Mouse (Mus musculus): ENCODE results near the gene Fcrls. TPM values are rescaled to one million over a fixed set of nuclear protein-coding genes. Genes with fewer than 3 reads are reported as not detected.

The Fcrls gene
- total RNA-seq (2021) = 1 to 10 TPM; 1.9 to 5.4 TPM
- long read RNA-seq, experiment 1, partial matches to known transcripts = 0 of 2 reads
- long read RNA-seq, experiment 1, other reads (novel, unspliced or antisense) = 0 of 2 reads
- long read RNA-seq, experiment 2 = 0 reads

DNA sequence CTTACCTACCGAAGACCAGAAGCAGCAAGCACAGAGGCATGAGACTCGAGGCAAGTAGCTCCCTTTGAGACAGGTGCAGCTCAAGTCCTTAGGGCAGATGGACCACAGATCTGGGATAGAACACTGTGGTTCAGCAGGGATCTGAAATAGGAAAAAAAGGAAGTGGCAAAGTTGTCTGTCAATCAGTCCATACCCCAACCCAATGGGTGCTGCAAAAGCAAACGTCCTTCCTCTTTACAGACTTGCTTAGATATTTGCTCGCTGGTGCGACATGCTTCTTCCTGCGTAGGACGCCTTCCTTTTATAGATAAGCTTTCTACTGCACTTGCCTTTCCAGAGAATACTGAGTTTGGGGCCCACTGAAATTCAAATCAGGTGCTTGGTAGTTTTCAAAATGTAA is at the start of gene Fcrls:
TSS of gene Fcrls (minus strand) at position 303 of the 400 bp plus-strand sequence.
- no peak for DNase-seq

DNA sequence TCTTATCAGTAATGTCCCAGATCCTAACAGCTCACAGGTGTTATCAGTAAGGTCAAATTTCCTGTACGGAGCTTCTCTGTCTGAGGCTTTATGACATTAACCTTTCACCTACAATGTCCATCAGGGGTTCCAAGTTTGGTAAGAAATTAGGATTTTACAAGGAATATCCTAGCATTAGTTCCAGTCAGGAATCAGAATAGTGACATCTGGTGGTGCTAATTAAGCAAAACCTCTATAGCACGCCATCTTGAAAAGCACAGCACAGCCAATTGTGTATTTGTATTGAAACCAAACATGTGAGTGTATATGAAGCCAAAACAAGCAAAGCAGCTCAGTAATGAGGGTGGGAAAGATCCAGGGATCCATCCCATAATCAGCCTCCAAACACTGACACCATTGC is 46.4 kb upstream of the Fcrls start:
- no peak for DNase-seq

DNA sequence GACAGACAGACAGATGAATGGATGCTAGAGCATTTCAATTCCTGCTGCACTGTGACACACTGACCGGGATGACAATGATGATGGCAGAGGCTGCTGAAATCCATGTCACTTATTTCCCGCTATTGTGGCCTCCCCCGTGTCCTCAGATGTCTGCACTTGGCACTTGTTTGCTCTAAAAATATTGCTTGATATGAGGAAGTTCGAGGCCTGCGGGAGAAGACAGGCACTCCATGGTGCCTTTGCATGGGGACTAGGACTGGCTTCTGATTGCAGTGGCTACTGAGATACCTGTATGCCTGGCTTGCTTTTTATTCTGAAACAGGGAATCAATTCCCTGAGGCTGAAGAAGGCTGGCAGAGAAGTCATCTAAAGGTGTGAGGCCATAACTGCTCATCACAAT is 36.4 kb upstream of the Fcrls start:
- no peak for DNase-seq

DNA sequence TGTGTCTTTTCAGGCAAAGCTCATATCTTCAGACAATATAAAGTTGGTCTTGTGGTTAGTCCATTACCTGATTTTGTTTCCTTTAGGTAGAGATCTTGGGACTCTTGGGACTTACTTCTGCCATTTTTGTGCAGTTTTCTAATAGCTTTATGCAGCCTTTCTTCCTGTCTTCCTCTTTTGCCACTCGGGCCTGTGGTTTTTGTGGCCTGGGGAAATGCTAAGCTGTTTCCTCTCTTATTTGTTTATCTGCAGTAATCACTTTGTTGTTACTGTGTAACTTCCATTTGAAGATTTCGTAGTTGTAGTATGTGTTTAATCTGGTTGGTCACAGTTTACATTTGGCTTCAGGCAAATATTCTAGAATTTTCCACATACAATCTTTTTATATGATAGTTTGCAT is 10.8 kb upstream of the Fcrls start:
- DNase-seq = no peak

DNA sequence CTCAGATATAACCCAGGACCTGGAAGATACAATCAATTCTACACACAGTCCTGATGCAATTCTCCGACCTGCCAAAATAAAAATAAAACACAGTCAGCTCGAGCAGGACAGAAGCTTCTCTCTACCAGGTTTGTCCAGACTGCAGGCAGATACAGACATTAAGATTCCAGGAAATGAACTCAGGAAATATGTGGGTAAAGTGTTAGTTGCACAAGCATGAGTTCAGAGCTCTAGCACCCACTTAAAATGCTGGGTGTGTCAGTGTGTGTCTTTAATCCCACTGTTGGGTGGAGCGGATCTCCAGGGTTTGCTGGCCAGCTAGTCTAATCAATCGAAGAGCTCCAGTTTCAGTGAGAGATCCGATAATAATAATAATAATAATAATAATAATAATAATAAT is 3.0 kb upstream of the Fcrls start:
- no peak for DNase-seq

DNA sequence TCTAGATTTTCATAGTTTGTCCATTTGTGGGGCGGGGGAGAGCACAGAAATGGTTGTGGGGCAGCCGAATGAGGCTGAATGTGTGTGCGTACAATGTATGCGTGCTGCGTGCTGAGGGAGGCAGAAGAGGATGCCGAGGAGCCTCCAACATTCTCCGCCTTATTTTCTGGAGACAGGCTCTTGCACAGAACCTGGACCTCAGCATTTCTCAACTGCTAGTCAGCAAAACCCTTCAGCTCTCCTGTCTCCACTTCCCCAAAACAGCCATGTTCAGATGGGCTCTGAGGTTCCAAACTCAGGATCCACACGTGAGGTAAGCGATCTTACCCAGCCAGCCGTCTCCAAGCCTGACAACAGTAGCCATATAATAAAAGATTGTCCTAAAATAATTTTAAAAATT is 8.3 kb downstream of the Fcrls start:
- no peak for DNase-seq

DNA sequence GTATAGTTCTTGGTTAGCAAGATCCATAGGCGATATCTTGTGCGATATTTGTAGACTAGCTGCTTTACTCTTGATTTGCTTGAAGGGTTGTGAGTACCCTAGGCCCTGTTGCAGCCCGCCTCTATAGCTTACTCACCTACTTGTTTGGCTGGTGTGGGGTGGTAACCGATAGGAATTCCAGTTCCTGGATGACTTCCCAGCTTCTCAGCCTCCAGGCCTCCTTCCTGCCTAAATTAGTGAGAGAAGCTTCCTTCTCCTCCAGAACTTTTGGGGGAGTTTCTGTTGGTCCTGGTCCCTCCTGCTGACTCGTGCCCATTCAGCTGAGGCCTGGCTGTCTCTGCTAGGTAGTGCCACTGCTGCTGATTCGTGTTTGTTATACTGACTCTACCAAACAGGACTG is 14.0 kb downstream of the Fcrls start:
- DNase-seq = no peak

DNA sequence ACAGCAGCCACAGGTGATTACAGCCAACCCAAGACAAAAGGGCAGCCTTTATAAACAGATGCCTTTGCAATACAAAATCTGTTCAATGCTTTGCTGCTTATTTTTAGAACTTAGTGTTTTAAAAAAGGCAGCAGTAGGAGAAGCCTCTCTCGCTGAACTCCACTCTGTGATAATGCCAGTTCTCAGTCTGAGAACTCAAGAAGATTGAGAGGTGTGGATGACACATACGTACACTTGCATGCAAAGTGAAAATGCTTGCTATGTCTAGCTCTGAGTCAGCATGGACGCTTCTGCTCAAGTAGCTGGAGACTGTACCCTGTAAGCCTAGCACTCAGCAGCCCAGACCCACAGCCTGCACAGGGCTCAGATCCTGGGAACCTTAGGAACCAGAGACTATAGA is 16.2 kb downstream of the Fcrls start:
- no peak for DNase-seq

DNA sequence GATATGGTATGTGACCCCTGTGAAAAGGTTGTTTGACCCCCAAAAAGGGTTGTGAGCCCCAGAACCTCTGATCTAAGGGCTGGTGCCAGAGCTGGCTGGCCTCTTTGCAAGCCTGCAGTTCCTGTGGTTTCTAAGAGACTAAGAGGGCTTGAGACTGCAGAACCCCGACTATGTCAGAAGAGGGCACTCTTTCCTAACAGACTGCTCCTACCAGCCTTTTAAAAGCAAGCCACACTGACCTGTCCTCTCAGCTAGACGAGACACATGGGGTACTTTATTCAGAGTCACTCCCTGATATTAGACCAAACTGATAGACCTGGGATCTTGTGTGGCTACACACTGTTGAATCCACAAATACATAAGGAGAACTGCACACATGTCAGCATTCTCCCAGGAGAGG is 19.9 kb downstream of the Fcrls start:
- DNase-seq = peak; percentile 22 to 32

DNA sequence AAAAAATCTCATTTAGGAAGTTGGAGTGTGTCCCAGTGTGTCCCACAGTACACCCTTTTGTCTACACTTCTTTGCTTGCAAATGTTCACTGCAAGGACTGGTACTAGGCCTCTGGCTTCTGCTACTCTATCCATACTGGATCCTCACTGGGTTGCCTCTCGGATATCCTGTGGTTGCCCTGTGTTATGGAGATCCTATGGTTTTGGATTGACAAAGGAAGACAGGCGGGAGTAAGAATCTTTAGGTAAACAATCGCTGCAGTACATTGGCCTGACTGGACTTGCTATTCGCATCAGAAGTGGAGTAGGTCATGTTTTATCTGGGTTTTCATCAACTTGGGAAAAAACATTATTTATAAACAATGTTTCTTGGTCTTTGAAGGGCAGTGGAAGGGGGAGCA is 22.6 kb downstream of the Fcrls start:
- no peak for DNase-seq

DNA sequence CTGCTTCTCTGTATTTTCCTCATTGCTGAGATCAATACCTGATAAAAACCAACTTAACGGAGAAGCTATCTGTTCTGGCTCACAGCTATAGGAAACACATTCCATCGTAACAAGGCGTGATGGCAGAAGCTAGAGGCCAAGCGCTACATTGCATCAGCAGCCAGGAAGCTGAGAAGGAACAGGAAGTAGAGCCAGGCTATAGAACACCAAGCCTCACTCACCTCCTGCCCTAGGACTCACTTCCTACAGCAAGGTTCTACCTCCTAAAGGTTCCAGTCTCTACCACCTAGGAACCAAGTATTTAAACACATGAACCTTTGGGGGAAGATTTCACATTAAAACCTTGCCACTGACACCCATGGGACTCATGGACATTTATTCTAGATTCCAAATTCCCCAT is 39.9 kb downstream of the Fcrls start:
- no peak for DNase-seq

DNA sequence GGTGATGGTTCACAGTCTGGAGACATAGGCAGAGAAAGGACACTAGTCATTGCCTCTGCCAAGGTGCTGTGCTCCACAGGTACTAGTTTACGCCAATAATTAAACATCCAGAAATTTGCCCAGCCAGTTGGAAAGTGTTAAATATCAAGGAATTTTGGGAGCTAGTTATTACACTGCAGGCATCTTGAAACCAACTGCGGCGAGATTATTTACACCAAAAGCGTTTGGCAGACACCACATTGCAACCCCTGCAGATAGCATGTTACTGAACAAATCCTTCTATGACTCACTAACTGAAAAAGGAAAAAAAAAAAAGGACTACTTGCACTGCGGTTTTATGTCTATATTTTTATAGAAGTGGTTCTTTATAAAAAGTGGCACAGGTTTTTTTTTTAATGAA is 41.2 kb downstream of the Fcrls start:
- no peak for DNase-seq

DNA sequence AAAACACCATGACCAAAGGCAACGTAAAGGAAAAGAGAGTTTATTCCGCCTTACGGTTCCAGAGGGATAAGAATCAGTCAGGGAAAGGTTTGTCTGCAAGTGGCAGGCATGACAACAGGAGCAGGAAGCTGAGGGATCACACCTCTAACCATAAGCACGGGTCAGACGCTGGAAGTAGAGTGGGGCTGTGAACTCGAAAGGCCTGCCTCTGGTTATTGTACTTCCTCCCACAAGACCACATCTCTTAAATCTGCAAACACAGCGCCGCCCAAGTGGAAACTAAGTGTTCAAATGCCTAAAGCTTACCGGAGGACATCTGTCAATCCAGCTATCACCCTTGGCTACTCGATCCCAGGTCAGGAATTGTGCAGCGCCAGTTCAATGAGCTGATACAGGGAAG is 48.4 kb downstream of the Fcrls start:
- no peak for DNase-seq

DNA sequence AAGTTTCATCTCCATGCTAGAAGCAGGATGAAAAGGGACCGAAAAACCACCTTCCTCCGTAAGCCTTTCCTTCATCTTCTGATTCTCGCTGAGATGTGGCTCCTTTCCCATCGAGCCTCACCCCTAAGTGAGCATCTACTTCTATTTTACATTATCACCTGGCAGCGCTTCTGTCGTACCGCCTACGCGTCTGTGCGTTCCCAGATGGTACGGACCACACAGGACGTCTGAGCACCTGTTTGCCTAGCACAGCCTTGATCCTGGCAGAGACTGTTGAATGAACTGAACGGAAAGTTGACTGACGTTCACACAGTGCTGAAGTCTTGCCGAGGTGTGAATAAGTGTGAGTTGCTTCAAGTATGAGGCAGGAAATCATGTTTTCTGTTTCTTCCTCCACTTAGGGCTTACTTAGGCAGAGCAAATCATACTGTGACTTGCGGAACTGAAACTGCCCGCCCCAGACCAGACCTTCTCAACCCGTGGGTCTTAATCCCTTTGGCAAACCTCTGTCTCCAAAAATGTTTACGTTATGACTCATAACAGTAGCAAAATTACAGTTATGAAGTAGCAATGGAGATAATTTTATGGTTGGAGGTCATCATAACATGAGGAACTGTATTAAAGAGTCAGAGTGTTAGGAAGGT is 49.2 kb downstream of the Fcrls start:
- no peak for DNase-seq

DNA sequence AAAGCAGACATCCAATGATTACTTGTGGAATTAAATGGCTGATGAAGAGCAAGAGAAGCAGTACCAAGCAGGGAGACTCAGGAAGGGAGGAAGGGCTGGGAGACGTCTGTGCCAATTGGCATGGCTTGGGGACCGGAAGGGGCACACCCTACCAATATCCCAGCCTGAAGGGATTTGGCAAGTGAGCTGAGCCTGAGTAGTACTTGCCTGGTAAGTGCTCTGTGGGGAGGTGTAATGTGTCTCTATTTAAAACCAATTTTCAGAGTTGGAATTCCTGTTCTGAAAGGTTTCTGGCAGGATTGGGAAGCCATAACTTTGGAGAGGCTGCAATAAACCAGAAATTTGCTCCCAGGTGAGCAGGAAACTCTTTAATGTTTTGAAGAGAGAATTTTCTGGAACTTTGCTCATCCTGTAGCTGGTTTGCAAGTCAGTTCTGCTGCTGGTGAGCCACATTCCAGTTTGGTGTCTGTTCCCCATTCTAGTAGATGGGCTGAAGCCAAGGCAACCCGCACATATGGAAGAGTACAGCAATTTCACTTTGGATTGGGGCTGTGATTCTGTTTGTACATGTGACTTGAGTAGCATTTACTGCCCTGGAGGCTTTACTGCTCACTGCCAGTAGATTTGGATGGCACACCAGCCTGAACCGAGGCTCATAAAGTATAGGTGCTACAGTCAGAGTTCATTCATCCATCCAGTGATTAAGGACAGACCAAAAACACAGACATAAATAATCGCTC is 57.0 kb downstream of the Fcrls start:
- DNase-seq = no peak

Other genes starting within 250 kb of the Fcrls start
- gene Kirrel, start 89.0 kb downstream of the Fcrls start, total RNA-seq (2021) = 10 to 100 TPM; 17.9 to 22.3 TPM
- 1 to 10 TPM in 1 of 2 experiments, under 1 TPM in 1; 0.49 to 1.1 TPM for gene Cd5l, start 94.1 kb upstream of the Fcrls start, total RNA-seq (2021)
- gene Fcrl1, start 112.6 kb upstream of the Fcrls start, total RNA-seq (2021) = under 1 TPM; 0.40 to 0.43 TPM
- gene Fcrl5, start 172.0 kb upstream of the Fcrls start, total RNA-seq (2021) = not detected